Mouse (Mus musculus) MEL (cell line): ENCODE measurements around the gene Spaca6. TPM values are rescaled to one million over a fixed set of nuclear protein-coding genes. Genes with fewer than 3 reads are reported as not detected.

Experiments used
- DNase-seq: peaks from one replicate; pipeline ENCODE4 v3.0.0; 2011; ENCODE audit warnings: low read depth, low spot score
- H3K27ac ChIP-seq: 2 replicates; pipeline ENCODE4 v1.5.1; 2012; ENCODE audit warnings: low read depth, mild to moderate bottlenecking, control low read depth, low read length, moderate library complexity; ENCODE audit not compliant: control insufficient read depth
- H3K27me3 ChIP-seq, 2 experiments: fragments of 150-350 bp in 1 of 2; sonication (generic) in 1 of 2; 2 replicates each; pipeline ENCODE4 v1.6.1; 2012; ENCODE audit warnings: low read length in 2 of 2, mild to moderate bottlenecking in 2 of 2, improper control_type of control experiment in 1 of 2, moderate library complexity in 1 of 2; ENCODE audit not compliant: insufficient read depth in 2 of 2, control insufficient read depth in 1 of 2
- H3K36me3 ChIP-seq, 2 experiments: 2 replicates each; pipeline ENCODE4 v1.6.1; 2012 to 2014; ENCODE audit warnings: low read length in 2 of 2, improper control_type of control experiment in 1 of 2, inconsistent platforms in 1 of 2, mild to moderate bottlenecking in 1 of 2; ENCODE audit not compliant: insufficient read depth in 2 of 2, control insufficient read depth in 1 of 2
- H3K4me1 ChIP-seq, 2 experiments: fragments of 150-350 bp in 1 of 2; sonication (generic) in 1 of 2; 2 replicates each; pipeline ENCODE4 v1.6.1; 2012; ENCODE audit warnings: low read length in 2 of 2, improper control_type of control experiment in 1 of 2, mild to moderate bottlenecking in 1 of 2; ENCODE audit not compliant: insufficient read depth in 2 of 2, control insufficient read depth in 1 of 2
- H3K4me3 ChIP-seq, 2 experiments: fragments of 150-350 bp in 1 of 2; sonication (generic) in 1 of 2; 2 replicates each; pipeline ENCODE4 v1.5.1; 2012; ENCODE audit warnings: low read depth in 2 of 2, low read length in 2 of 2, mild to moderate bottlenecking in 2 of 2, moderate library complexity in 2 of 2, control low read depth in 1 of 2, improper control_type of control experiment in 1 of 2; ENCODE audit not compliant: control insufficient read depth in 1 of 2, insufficient read depth in 1 of 2
- H3K79me2 ChIP-seq: 2 replicates; pipeline ENCODE4 v1.6.1; 2012; ENCODE audit warnings: mild to moderate bottlenecking, low read length, moderate library complexity; ENCODE audit not compliant: control insufficient read depth, poor library complexity, insufficient read depth
- H3K9ac ChIP-seq: 2 replicates; pipeline ENCODE4 v1.6.1; 2012; ENCODE audit warnings: low read depth, mild to moderate bottlenecking, control low read depth, low read length, moderate library complexity; ENCODE audit not compliant: control insufficient read depth, poor library complexity, severe bottlenecking
- H3K9me3 ChIP-seq: fragments of 150-350 bp; sonication (generic); replicated peaks from 2 replicates; pipeline ENCODE4 v1.6.1; 2012; ENCODE audit warnings: mild to moderate bottlenecking, low read length, improper control_type of control experiment, moderate library complexity; ENCODE audit not compliant: insufficient read depth
- CHD1 ChIP-seq: IDR thresholded peaks from 2 replicates; pipeline ENCODE4 v1.6.1; 2012; ENCODE audit warnings: low read depth, mild to moderate bottlenecking, inconsistent platforms, low read length, improper control_type of control experiment
- CHD2 ChIP-seq: IDR thresholded peaks from 2 replicates; pipeline ENCODE4 v1.6.1; 2011; ENCODE audit warnings: low read length, improper control_type of control experiment
- E2F4 ChIP-seq: IDR thresholded peaks from 2 replicates; pipeline ENCODE4 v1.6.1; 2011; ENCODE audit warnings: low read depth, low read length, improper control_type of control experiment, borderline replicate concordance
- ELF1 ChIP-seq: IDR thresholded peaks from 2 replicates; pipeline ENCODE4 v1.6.1; 2014; ENCODE audit warnings: low read depth, mild to moderate bottlenecking, inconsistent platforms, low read length, improper control_type of control experiment, moderate library complexity
- MAZ ChIP-seq: IDR thresholded peaks from 2 replicates; pipeline ENCODE4 v1.6.1; 2012; ENCODE audit warnings: low read depth, mild to moderate bottlenecking, inconsistent platforms, low read length, improper control_type of control experiment
- MEF2A ChIP-seq: IDR thresholded peaks from 2 replicates; pipeline ENCODE4 v1.6.1; 2014; ENCODE audit warnings: low read depth, mild to moderate bottlenecking, inconsistent platforms, low read length, improper control_type of control experiment; ENCODE audit not compliant: poor library complexity, insufficient replicate concordance, severe bottlenecking; ENCODE audit errors: extremely low read depth
- MYB ChIP-seq: IDR thresholded peaks from 2 replicates; pipeline ENCODE4 v1.6.1; 2011; ENCODE audit warnings: mild to moderate bottlenecking, low read depth, low read length, improper control_type of control experiment
- MYC ChIP-seq: IDR thresholded peaks from 2 replicates; pipeline ENCODE4 v1.6.1; 2011; ENCODE audit warnings: low read depth, mild to moderate bottlenecking, low read length, improper control_type of control experiment, moderate library complexity
- NELFE ChIP-seq: IDR thresholded peaks from 2 replicates; pipeline ENCODE4 v1.6.1; 2011; ENCODE audit warnings: low read depth, low read length, improper control_type of control experiment
- POLR2A ChIP-seq, 2 experiments: IDR thresholded peaks; 2 replicates each; pipeline ENCODE4 v1.6.1; 2011 to 2012; ENCODE audit warnings: low read length in 2 of 2, mild to moderate bottlenecking in 2 of 2, control low read depth in 1 of 2, improper control_type of control experiment in 1 of 2, low read depth in 1 of 2, moderate library complexity in 1 of 2; ENCODE audit not compliant: control insufficient read depth in 1 of 2, insufficient read depth in 1 of 2, poor library complexity in 1 of 2
- USF2 ChIP-seq, 2 experiments: IDR thresholded peaks; 2 replicates each; pipeline ENCODE4 v1.6.1; 2011 to 2012; ENCODE audit warnings: improper control_type of control experiment in 2 of 2, low read length in 2 of 2, borderline replicate concordance in 1 of 2, inconsistent platforms in 1 of 2, low read depth in 1 of 2, mild to moderate bottlenecking in 1 of 2; ENCODE audit not compliant: insufficient read depth in 1 of 2
- ZC3H11A ChIP-seq: IDR thresholded peaks from 2 replicates; pipeline ENCODE4 v1.6.1; 2012; ENCODE audit warnings: low read depth, mild to moderate bottlenecking, inconsistent platforms, low read length, improper control_type of control experiment
- ZMIZ1 ChIP-seq: IDR thresholded peaks from 2 replicates; pipeline ENCODE4 v1.6.1; 2012; ENCODE audit warnings: low read depth, mild to moderate bottlenecking, inconsistent platforms, low read length, improper control_type of control experiment, moderate library complexity
- polyA plus RNA-seq, 2 experiments: library from polyadenylated mRNA; stranded (reverse) in 1 of 2; unstranded in 1 of 2; fragments of >175 nt in 1 of 2; fragments of >200 nt in 1 of 2; gene quantifications; 2 replicates each; pipeline versions ENCODE4 v1.2.1 to v1.2.4; 2012; ENCODE audit warnings: low replicate concordance in 2 of 2, low read depth in 1 of 2; ENCODE audit not compliant: insufficient read length in 2 of 2, insufficient read depth in 1 of 2, missing spikeins in 1 of 2
- total RNA-seq: library from RNA; depleted of rRNA; stranded (reverse); fragments of 300-350 nt; gene quantifications from 2 replicates; pipeline ENCODE4 v1.2.3, GENCODE M21; 2012

Gene Spaca6
- total and polyA plus RNA-seq, 3 experiments, result 1.0 to 6.4 TPM; not detected in 1

GRCm38 (mm10) chr17:17860110-17860509, 33.2 kb downstream of the Spaca6 start (continued):
- no peak for TF ChIP-seq MEF2A
- no peak for TF ChIP-seq NELFE
- no peak for TF ChIP-seq CHD1
- TF ChIP-seq, all 39 proteins: peak for 6

- H3K4me1 ChIP-seq, result no peaks in the 10 kb centered on the region
- no peak overlapping the region for H3K27ac ChIP-seq
- H3K4me3 ChIP-seq, result no peak overlapping the region
- no peaks in the 10 kb centered on the region for H3K9me3 ChIP-seq
- DNase-seq, result no peak
- no peaks in the 10 kb centered on the region for H3K79me2 ChIP-seq
- no peak overlapping the region for H3K9ac ChIP-seq
- no peak for TF ChIP-seq ZMIZ1
- TF ChIP-seq ELF1, result no peak
- H3K36me3 ChIP-seq, result no peaks in the 10 kb centered on the region
- no peaks in the 10 kb centered on the region for H3K27me3 ChIP-seq
Observed at GRCm38 (mm10) chr17:17862360-17862759, 35.4 kb downstream of the Spaca6 start.

- H3K4me1 ChIP-seq, result no peaks in the 10 kb centered on the region
- no peak overlapping the region for H3K27ac ChIP-seq
- H3K9ac ChIP-seq, result no peak overlapping the region
- DNase-seq, result no peak
- H3K27me3 ChIP-seq, result no peaks in the 10 kb centered on the region
- no peaks in the 10 kb centered on the region for H3K9me3 ChIP-seq
- H3K36me3 ChIP-seq, result no peaks in the 10 kb centered on the region
- no peak overlapping the region for H3K4me3 ChIP-seq
- TF ChIP-seq MYC (no peak), E2F4 (no peak), USF2 (IDR thresholded peaks at IDR 0.05; ENCODE audit: borderline replicate concordance in 1 of 2, insufficient read depth in 1 of 2, low read depth in 1 of 2, low read length in 2 of 2) (no peak), POLR2A (IDR thresholded peaks at IDR 0.05; ENCODE audit: control insufficient read depth in 1 of 2, insufficient read depth in 1 of 2, low read depth in 1 of 2, low read length in 2 of 2, poor library complexity in 1 of 2) (no peak), ZC3H11A (no peak), MEF2A (no peak), CHD2 (no peak), MYB (no peak), MAZ (no peak)
- H3K79me2 ChIP-seq, result no peaks in the 10 kb centered on the region
Observed at GRCm38 (mm10) chr17:17865168-17865567, 38.2 kb downstream of the Spaca6 start.
